Mouse (Mus musculus) midbrain, embryonic 12.5 days (tissue): Measurements from ENCODE around the gene Golt1a. TPM values are rescaled to one million over a fixed set of nuclear protein-coding genes. Genes with fewer than 3 reads are reported as not detected.

Source experiments
- ATAC-seq: fragments of 200-750 bp; cut with Nextera tagmentation; 2 replicates; pipeline ENCODE4 v1.8.0; 2017; ENCODE audit warnings: low read depth, moderate TSS enrichment, moderate library complexity; ENCODE audit not compliant: low FRiP score
- H3K27ac ChIP-seq: fragments of 300-500 bp; sonication (generic); replicated peaks from 2 replicates; pipeline ENCODE4 v1.5.1; 2016; ENCODE audit warnings: mild to moderate bottlenecking
- H3K27me3 ChIP-seq: fragments of 300-500 bp; sonication (generic); 2 replicates; pipeline ENCODE4 v1.6.1; 2016; ENCODE audit warnings: mild to moderate bottlenecking
- H3K36me3 ChIP-seq: fragments of 300-500 bp; sonication (generic); 2 replicates; pipeline ENCODE4 v1.6.1; 2016
- H3K4me1 ChIP-seq: fragments of 300-500 bp; sonication (generic); 2 replicates; pipeline ENCODE4 v1.6.1; 2016
- H3K4me2 ChIP-seq: fragments of 300-500 bp; sonication (generic); replicated peaks from 2 replicates; pipeline ENCODE4 v1.6.1; 2016; ENCODE audit warnings: mild to moderate bottlenecking, moderate library complexity
- H3K4me3 ChIP-seq: fragments of 300-500 bp; sonication (generic); 2 replicates; pipeline ENCODE4 v1.5.1; 2016; ENCODE audit warnings: mild to moderate bottlenecking
- H3K9ac ChIP-seq: fragments of 300-500 bp; sonication (generic); replicated peaks from 2 replicates; pipeline ENCODE4 v1.6.1; 2016; ENCODE audit warnings: mild to moderate bottlenecking, moderate library complexity
- H3K9me3 ChIP-seq: fragments of 300-500 bp; sonication (generic); 2 replicates; pipeline ENCODE4 v1.6.1; 2016; ENCODE audit warnings: mild to moderate bottlenecking
- WGBS: fragments of 180-500 bp; shearing (Covaris S2); methylation state at CpG from one replicate; pipeline ENCODE4 v1.1.7; 2016; 5-methylcytosine and 5-hydroxymethylcytosine counted together
- polyA plus RNA-seq: library from polyadenylated mRNA; unstranded; fragments of >200 nt; fragmentation: Nextera tagmentation; extraction: Ambion mirVana; gene quantifications from 2 replicates; pipeline ENCODE4 v1.2.1, GENCODE M21; 2016

Gene Golt1a
- polyA plus RNA-seq, 1 experiment from 2014 or later, result not detected

DNA sequence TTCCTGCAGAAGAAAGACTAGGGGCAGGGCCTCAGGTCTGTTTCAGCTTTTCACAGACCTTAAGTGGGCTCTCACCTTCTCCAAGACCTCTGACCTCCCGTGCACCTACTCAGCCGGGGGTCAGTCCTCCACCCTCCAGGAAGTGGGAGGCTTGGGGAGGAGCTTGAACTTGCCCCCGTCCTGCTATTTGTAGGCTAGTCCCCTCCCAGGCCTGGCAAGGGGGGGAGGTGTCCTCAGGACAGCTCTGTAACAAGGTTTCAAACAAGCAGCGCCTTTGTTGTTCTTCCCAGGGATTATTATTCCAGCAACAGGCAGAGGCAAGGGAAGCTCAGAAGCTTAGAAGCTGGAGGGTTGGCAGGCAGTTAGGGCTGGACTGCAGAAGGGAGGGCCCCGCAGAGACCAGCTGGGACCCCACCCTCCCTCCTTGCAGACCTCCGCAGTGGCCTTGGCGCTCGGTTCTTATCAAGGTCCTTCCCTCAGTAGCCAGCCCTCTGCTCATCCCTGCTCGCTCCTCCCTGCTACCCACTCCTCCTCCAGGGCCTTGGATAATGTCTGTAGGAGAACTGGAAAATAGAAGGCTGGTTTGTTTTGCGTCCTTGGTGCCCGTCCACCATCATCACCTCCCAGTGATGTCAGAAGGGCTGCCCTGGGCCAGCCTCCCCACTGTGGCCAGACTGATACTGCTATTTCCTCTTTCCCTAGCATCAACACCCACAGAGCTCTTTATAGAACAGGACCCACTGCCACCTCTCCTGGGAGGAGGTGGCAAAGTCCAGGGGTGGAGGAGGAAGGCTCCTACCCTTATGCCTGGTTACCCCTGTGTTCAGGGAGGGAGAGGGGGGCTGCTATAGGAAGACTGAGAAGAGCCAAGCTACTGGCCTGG, 58.2 kb downstream of the Golt1a start:
- Histone ChIP-seq H3K27me3 (peaks cover 40% of the 10 kb centered on the region), H3K9me3 (no peaks in the 10 kb centered on the region), H3K4me3 (no peak overlapping the region), H3K4me1 (peaks cover 30% of the 10 kb centered on the region), H3K27ac (no peak overlapping the region), H3K4me2 (0 out of 2 replicates have a peak overlapping the region, but pooled peaks have one; percentile 2), H3K36me3 (no peaks in the 10 kb centered on the region), H3K9ac (0 out of 2 replicates have a peak overlapping the region, but pooled peaks have one; percentile 28)
- WGBS, result 15% methylated on average over 11 of the region's 11 CpGs
- no peak for ATAC-seq

GRCm38 (mm10) chr1:133368644-133369043, 59.0 kb downstream of the Golt1a start:
- Histone ChIP-seq H3K36me3 (no peaks in the 10 kb centered on the region), H3K27me3 (peaks cover 37% of the 10 kb centered on the region), H3K4me1 (peaks cover 31% of the 10 kb centered on the region), H3K9ac (no peak overlapping the region), H3K4me2 (no peak overlapping the region), H3K27ac (no peak overlapping the region), H3K9me3 (no peaks in the 10 kb centered on the region), H3K4me3 (no peak overlapping the region)
- ATAC-seq, result no peak
- 65% methylated on average over 10 of the region's 10 CpGs for WGBS

- Histone ChIP-seq H3K27me3 (peaks cover 25% of the 10 kb centered on the region), H3K9me3 (no peaks in the 10 kb centered on the region), H3K4me3 (no peak overlapping the region), H3K4me2 (no peak overlapping the region), H3K36me3 (no peaks in the 10 kb centered on the region), H3K9ac (no peak overlapping the region), H3K27ac (no peak overlapping the region), H3K4me1 (peaks cover 23% of the 10 kb centered on the region)
- 84% methylated on average over 4 of the region's 4 CpGs for WGBS
- no peak for ATAC-seq
Measured at GRCm38 (mm10) chr1:133370352-133370751, 60.8 kb downstream of the Golt1a start.

- Histone ChIP-seq H3K9me3 (no peaks in the 10 kb centered on the region), H3K36me3 (no peaks in the 10 kb centered on the region), H3K4me2 (no peak overlapping the region), H3K27ac (no peak overlapping the region), H3K27me3 (peaks cover 14% of the 10 kb centered on the region), H3K4me1 (peaks cover 25% of the 10 kb centered on the region), H3K9ac (no peak overlapping the region), H3K4me3 (no peak overlapping the region)
- ATAC-seq, result no peak
- 88% methylated on average over 6 of the region's 6 CpGs for WGBS
Measured at GRCm38 (mm10) chr1:133371431-133371830, 61.8 kb downstream of the Golt1a start.

- no peaks in the 10 kb centered on the region for H3K9me3 ChIP-seq
- no peak overlapping the region for H3K27ac ChIP-seq
- H3K4me3 ChIP-seq, result no peak overlapping the region
- H3K9ac ChIP-seq, result no peak overlapping the region
- no peak for ATAC-seq
- no peaks in the 10 kb centered on the region for H3K36me3 ChIP-seq
- H3K4me2 ChIP-seq, result no peak overlapping the region
- WGBS, result 71% methylated on average over 8 of the region's 8 CpGs
- peaks cover 25% of the 10 kb centered on the region for H3K4me1 ChIP-seq
- peaks cover 8% of the 10 kb centered on the region; the same call in 1 of the 2 replicates for H3K27me3 ChIP-seq
Measured at GRCm38 (mm10) chr1:133372113-133372512, 62.5 kb downstream of the Golt1a start.

Other genes starting within 250 kb of the Golt1a start
- 52.7 and 57.9 TPM in 2 replicates for gene Ppp1r15b, start 178.7 kb upstream of the Golt1a start, polyA plus RNA-seq
- 27.7 and 36.1 TPM in 2 replicates for gene Plekha6, start 145.6 kb upstream of the Golt1a start, polyA plus RNA-seq
- not detected in 2 replicates for gene Kiss1, start 12.1 kb downstream of the Golt1a start, polyA plus RNA-seq
- not detected in 2 replicates for gene Ren1, start 40.7 kb downstream of the Golt1a start, polyA plus RNA-seq
- 3.8 and 3.9 TPM in 2 replicates for gene Etnk2, start 53.8 kb downstream of the Golt1a start, polyA plus RNA-seq
- gene Sox13, start 114.6 kb downstream of the Golt1a start, polyA plus RNA-seq, result 31.0 and 33.6 TPM in 2 replicates